Mouse (Mus musculus): Measurements from ENCODE around the gene Plaur.

Plaur gene

DNA sequence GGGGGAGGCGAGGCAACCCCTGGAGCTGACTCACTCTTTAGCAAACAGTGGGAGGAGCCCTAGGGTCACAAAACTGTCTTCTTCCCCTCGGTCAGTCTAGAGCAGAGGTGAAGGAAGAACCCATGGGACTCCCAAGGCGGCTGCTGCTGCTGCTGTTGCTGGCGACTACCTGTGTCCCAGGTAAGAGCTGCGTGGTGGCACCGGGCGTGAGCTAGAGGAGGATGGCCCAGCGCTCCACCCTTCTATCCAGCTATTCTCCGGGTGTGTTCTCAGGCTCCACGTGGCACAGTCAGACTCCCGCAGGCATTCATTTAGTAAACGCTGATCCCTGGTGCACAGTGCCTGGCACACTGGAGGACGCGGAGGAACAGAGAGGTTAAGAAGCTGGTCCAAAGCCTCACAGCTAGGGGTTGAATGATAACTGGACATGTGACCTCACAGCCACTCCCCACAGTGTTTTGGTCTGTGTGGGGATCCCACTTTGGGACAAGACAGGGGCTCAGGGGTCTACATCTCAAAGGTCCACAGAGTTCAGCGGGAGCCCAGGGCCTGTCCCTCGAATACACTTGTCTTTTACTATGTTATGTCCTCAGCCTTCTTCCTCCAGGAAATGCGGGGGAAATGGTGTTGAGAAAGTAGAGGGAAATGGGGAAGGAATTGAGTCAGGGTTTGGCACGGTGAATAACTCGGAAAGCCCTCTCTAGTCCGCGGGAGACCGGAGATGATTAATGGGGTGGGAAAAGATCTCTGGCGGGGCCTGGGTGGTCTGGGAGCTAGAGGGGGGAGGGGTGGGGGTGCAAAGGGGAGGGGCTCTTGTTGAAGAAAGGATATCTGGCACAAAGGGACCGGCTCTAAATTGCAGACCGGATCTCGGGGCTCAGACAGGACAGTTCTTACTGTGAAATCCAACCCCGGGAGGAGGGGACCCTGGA, at the start of gene Plaur:
Gene Plaur (plus strand): TSS at position 97 of the 932 bp plus-strand sequence.
- no peak for DNase-seq

DNA sequence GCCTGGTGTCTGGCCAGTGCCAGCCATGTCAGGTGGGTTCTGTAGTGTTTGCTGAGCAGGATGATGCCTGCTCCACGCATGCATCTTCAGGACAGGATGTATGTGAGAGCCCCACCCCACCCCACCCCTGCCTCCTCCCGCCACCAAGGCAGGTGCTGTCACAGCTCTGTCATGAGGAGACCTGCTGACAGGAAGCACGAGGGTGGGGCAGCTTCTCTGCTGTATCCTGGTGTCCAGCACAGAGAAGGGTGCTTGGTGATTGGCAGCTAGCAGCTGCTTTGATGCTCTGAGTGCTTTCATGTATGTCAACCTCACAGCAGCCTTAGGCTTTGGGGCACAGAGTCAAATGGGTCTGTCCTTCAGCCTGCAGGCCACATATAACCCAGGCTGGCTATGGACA, 48.7 kb upstream of the Plaur start:
- DNase-seq: no peak

DNA sequence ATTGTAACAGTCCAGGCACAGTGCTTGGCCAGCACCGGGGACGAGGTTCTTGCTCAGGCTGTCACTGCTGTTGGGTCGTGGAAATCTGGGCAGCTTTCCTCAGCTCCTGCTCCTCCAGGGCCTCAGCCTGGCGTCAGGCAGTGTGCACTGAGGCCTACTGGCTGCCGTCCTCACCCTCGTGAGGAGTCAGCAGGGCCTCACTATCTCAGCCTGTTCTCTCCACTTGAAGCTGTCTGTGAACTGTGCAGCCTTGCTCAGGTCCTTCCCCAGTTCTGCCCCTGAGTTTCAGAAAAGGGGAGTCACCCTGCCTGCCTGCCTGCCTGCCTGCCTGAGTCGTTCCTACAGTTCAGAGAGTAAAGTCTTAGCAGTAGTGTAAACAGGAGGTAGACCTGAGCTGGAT, 47.0 kb upstream of the Plaur start:
- DNase-seq: no peak

DNA sequence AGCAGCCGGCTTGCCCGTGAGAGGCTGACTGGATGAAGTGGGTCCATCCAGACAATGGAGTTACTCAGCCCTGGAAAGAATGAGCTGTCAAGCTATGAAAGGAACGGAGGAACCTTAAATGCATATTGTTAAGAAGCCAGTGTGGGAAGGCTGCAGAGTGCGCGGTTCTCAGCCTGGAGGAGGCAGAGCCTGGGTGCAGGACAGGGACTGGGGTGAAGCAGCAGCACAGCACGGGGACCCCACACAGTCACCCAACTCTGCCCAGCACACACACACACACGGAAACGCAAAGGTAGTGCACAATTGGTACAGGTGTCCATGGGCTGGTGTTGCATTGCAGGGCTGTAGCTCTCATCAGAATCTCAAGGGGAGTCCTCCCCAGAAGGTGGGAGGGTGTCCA, 42.7 kb upstream of the Plaur start:
- DNase-seq: no peak

DNA sequence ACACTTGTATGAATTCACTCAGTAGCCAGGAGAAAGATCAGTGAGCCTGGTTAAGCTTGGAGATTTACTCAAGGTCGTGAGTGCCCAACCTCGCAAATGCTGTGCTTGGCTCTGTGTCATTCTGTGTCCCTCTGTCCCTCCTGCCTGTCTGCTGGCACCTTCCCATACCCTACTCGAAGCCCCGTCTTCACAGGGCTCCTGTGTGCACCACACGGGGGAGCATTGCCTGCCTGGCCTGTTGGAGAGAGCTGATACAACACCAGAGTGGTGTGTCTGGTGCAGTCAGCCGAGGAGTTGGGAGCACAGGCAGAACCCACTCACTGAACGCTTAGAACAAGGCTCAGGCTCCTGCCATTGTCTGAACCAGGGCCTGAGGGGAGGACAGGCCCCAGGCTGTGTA, 40.6 kb upstream of the Plaur start:
- no peak for DNase-seq

DNA sequence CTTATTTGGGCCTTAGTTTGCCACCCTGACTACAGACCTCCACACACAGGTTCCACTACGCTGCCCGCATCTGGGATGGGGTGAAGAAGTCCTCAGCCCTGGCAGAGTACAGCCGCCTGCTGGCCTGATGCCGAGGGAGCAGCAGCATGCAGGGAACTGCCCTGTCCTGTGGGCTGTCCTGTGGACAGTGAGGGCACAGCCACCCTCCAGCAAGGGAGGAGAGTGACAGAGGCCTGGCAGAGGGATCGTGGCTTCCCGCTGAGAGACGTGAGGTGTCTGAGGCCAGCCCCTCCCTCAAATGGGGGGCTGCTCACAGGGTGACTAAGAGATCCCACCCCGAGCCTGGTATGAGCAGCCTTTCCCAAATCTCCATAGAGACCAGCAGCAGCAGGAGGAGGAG, 40.0 kb upstream of the Plaur start:
- DNase-seq: no peak

DNA sequence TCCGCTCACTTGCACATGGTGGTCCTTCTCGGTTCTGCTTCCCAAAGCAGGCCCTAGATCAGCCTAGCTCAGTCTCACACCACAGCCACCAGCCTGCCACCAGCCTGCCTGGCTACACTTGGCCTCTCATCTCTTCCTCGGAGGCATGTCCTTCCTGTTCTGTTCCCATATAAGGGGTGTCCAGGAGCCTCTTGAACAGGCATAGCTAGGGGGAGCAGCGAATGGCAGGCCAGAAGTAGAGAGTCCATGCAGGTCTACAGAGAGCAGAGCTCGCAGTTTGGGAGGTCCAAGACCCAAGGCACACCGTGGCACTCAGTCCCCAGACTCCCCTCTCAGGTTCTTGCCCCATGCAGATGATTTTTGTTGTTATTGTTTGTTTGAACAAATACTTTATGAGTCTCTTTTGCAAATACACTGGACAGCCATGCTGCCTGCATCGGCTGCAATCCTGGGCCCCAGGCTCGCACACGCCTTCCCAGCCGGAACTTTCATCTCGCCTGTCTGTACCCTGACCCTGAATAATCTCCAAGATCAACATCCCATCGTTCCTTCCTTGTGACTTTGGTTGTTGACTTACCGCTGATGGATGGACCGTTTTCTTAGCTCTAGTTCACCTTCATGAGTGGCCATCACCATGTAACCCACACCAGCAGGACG, 39.0 kb upstream of the Plaur start:
- no peak for DNase-seq

DNA sequence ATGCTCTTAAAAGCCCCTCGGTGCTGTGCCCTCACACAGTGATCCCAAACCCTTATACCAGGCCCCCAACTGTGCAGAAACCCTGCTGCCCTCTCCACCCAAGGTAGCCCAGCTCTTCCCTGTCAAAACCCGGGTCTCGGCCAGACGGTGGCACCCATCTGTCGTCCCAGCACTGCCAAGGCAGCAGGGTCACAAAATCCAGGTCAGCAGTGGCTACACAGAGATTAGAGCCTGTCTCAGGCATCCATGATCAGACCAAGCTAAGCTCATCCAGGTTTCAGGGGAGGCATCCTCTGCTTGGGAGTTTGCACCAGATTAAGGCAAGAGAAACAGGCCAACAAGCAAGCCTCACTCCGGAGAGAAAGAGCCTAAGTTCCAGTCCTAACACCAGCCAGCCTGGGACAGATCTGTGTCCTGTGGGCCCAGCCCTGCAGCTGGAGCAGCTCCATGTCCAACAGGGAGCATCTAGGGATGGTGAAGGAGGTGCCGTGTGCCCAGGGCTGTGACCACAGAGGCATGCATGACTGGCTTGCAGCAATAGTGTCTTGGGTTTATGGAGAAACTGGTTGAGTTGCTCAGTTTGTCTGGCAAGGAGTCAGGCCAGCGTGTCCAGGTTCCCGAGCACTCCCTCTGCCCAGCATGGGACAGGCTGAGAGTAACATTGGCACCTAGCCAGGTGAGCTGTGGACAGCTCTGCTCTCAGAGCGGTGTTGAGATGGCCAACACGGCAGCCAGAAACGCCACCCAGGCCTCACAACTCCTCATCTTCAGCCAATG, 38.1 kb upstream of the Plaur start:
- DNase-seq: peak; percentile 80

DNA sequence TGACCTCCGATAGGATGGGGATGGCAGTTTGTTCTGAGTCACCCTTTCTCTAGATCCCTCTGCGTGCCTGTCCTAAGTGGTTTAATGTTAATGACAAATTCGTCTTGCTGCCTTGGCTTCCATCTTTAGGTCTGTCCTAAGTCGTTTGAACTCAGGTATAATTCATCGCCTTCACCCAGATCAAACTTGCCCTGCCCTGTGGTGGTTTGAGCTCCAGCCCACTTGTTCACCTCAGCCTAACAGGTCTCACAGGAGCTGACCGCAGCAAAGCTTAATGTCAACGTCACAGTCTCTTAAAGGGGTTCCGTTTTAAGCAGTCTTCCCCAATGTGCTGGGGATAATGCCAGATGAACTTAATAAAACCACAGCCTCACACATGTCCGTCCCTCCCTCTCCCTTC, 36.4 kb upstream of the Plaur start:
- no peak for DNase-seq

DNA sequence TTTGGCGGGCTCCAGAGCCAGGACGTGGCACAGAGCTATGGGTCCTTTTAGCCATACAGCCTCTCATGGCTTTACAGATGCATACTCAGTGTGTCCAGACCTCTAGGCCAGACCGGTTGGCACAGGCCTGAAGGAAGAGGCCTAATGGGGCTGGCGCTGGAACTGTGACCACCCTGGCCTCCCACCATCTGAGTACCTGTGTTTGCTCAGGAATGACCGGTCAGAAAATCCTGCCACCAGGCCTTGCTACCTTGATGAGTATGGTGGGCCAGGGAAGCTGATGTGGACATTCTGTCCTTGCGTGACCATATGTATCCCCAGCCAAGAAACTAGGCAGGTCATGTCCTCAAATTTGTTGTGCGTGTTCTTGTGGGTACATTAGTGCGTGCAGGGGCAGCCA, 35.1 kb upstream of the Plaur start:
- DNase-seq: no peak

DNA sequence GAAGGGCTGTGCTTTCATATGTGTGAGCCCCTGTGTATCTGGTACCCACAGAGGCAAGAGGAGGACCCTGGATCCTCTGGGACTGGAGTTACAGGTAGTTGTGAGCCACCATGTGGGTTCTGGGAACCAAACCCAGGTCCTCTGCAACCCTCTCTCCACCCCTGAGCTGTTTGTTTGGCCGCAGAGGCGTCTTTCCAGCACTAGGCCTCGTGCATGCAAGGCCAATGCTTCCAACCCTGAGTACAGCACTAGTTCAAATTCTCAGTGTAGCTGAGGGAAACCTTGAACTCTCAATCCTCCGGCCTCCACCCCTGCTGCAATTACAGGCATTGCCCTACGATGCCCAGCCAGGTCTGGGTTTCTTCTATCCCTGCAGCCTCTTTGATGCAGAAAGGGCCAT, 33.6 kb upstream of the Plaur start:
- DNase-seq: no peak

DNA sequence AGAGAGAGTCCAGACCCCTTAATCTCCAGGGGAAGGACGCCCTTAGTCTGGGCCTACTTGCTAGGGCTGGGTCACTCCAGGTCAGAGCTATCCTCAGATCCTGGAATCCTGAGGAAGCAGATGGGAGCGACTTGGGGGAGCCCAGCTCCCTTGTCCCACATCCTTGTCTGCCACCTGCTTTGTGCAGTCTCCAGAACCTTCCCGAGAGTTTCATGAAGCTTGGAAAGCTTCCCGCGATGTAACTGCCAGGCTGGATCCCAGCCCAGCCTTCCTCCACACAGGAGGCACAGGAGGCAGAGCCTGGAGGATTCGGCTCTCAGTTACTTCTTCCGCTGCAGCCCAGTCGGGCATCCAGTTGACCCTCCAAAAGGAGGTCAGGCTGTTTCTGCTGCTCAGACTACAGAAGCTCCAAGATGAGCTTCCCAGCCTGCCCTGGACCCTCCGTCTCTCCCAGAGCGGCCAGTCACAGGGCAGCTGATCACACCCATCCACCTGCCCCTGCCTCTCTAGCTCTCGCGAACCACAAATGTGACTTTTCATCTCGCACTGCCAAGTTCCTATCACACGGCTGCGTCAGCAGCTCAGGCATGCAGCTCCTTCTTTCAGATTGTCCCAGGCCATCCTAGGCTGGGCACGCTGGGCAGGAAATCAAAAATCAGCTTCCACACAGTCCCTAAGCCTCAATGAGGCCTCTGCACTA, 32.7 kb upstream of the Plaur start:
- DNase-seq: peak; percentile 96

DNA sequence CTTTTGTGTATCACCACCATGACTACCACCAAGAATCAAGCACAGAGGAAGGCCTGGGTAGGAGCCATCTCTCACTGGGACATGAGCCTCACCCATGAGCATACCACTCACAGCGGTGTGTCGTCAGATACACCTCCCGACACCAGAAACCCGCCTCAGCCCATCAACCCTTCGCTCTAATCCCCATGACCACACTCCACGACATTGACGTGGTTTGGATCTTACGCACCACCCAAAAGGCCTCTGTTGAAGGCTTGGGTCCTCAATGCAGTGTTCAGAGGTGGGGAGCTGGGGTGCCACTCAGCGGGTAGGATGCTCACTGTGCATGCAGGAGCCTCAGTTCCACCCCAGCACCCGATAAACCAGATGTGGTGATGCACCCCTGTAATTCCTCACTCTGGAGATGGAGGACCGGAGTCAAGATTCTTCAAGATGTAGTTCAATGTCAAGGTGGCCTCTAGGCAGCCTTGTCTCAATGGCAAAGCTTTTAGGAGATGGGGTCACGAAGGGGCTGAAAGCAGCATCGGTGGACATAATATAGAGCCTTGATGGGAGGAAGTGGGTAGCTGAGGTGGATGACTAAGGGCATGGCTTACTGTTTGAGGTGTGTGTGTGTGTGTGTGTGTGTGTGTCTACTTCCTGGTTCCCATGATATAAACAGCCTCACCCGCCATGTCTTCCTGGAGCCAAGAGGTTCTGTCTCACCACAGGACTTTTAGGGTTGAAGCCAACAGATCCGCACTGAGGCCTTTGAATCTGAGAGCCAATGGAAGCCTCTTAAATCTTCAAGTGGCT, 31.5 kb upstream of the Plaur start:
- DNase-seq: no peak

DNA sequence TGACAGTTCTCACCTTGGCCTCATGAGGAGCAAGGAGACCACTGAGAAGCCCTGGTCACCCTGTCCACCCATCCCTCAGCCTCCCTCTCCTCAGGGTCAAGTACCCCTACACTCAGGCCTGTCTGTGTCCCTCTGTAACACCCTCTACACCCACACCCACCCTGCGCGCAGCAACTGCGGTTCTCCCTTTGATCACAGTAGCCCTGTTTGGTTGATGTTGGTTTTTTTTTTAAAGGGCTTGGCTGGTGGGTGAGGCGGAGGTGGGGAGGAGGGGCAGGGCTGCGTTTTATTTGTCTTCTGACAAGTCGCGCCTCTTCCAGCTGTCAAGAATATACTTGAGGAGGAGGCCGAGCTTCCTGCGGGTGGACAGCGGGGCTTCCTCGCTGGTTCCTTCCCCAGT, 30.6 kb upstream of the Plaur start:
- no peak for DNase-seq

DNA sequence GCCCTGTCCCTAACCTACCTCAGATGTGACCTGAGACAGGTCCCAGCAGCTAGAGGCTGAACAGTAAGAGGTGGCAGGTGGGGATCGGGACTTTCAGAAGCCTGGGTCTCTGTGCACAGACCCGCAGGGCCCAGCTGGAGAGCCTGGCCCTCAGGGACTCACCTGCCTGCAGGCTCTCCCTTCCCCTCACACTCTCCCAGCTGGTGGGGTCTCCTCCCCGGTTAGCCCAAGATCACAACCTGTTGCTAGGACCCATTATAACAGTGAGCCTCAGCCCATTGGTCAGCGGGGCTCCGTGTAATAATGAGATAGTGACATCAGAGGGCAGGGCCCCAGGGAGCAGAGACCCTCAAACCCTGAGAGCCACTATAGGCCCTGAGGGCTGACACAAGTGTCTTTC, 27.0 kb upstream of the Plaur start:
- no peak for DNase-seq

DNA sequence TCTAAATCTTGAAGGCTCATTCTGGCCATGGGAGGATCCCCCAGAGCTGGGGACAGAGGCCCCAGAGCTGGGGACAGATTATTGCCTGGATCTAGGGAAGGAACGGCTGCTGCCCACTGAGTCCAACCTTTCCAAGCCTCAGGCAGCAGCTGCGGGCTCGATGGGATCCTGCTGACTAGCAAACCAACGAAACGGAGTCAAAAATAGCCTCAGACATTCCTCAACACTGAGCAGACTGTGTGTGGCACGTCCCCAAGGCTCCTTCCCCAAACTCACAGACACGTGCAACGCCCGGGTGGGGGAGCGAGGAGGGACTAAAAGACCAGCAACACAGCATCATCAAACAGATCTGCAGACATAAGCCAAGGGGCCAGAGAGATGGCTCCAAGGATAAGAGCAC, 24.3 kb upstream of the Plaur start:
- DNase-seq: no peak

DNA sequence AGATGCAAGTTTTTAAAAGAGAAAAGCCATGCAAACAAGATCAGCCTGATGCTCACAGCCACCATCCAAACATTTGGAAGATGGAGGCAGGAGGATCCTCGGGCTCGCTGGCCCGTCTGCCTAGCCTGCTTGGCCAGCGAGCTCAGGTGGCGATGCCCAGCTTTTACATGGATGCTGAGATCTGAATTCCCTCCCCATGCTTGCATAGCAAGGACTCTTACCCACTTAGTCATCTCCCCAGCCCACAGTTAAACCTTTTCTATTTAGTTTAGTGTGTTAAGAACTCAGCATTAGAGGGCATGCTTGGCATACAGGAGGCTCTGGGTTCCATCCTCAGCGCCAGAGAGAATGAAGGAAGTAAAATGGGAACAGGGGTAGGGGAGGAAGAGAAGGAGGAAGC, 23.1 kb upstream of the Plaur start:
- DNase-seq: no peak

DNA sequence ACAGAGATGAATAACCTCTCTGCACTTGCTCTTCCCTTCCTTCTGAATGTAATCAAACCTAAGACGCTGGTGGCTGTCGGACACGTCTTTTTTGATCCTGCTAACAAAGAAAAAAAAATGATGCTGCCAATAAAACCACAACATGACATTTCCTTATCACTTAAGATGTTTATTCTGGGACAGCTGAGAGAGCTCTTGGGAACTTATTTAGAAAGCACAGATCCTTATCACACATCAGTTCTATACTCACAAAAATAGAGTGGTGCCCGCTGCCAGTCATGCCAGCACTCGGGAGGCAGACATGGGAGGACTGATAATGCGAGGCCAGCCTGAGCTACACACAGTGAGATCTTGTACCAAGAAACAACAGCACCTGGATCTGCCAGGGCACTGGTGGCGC, 22.4 kb upstream of the Plaur start:
- DNase-seq: no peak

DNA sequence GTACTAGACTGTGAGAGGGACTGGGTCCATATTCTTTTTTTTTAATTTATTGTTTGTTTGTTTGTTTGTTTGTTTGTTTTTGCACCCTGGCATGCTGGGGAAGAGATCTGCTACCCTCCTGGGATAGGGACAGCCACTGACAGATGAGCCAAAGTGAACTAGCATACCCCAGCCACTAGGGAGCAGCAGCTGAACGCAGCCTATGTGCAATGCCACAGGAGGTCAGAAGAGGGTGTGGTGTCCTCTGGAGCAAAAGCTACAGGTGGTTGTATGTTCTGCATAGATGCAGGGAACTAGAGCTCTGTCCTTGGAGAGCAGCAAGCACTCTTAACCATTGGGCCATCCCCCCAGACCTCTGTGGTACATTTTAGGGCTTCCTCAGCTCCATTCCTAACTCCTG, 20.5 kb upstream of the Plaur start:
- peak; percentile 47 for DNase-seq

DNA sequence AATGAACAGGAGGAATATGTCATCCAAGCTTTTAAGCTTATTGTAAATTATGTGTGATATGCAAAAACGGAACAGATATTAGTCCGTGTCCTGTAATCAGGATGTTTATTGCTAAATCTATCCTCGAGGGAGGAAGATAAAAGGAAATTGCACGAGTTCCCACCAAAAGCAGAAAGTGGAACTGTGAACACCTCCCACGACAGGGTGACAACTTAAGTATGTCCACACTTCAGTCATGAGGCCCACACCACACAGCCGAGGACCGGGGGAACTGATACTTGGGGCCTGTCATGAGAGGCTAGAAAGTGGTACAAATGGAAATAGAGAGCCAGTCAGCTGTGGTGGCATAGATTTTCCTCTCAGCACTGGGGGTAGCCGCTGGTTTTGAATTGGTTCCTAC, 20.0 kb upstream of the Plaur start:
- no peak for DNase-seq

DNA sequence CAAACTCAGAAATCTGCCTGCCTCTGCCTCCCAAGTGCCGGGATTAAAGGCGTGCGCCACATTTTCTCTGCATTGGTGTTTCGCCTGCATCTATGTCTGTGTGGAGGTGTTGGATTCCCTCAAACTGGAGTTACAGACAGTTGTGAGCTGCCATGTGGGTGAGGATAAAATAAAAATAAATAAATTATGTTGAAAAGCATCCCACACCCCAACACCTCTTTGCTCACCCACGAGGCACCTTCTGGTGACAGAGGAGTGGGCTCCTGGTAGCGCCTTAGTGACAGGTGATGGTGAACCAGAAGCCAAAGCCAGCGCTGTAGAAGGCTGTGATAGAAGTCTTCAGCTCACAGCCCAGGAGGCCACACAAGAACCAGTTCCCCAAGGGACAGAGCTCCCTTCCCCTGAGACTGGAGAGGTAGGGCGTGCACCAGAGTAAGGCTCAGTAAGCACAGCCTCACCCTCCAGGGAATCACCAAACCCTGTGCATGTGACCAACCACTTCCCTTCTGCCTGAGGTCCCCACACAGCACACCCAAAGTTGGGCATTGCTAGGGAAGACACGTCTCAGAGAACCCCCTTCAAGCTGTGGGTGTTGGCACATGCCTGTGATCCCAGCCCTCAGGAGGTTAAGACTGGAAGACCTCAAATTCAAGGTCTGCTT, 16.9 kb upstream of the Plaur start:
- no peak for DNase-seq

Measured in cerebellum, adult 11 months (tissue).